Mouse (Mus musculus) cerebellum, postnatal 14 days (tissue): ENCODE data around the gene Plac1.
A peak's percentile ranks its signal among the peaks of the same experiment; 100 is the strongest.

Source experiments
- DNase-seq, 2 experiments: peaks; one replicate each; pipeline ENCODE4 v3.0.0; 2021; ENCODE audit warnings: mixed read lengths in 2 of 2

Gene Plac1

GRCm38 (mm10) chrX:53240011-53240410 lies at the start of gene Plac1:
Gene Plac1 (minus strand): TSS chrX:53240111.
- no peak for DNase-seq

- DNase-seq, result no peak
These were observed 48.0 kb upstream of the Plac1 start for GRCm38 (mm10) chrX:53287924-53288323.

GRCm38 (mm10) chrX:53273124-53273523 lies 33.2 kb upstream of the Plac1 start, which contains the start of gene Fam122c:
Gene Fam122c (plus strand): TSS chrX:53273424.
- no peak for DNase-seq

GRCm38 (mm10) chrX:53271628-53272027 lies 31.7 kb upstream of the Plac1 start:
- peak in 1 of 2 experiments; percentile 30 for DNase-seq

- DNase-seq, result peak in 1 of 2 experiments; percentile 6
These were observed 30.1 kb upstream of the Plac1 start for GRCm38 (mm10) chrX:53270063-53270432.

GRCm38 (mm10) chrX:53269289-53270062 lies 29.6 kb upstream of the Plac1 start, which contains the start of gene Fam122b:
Gene Fam122b (minus strand): TSS chrX:53269805.
- peak; percentile 91 to 94 for DNase-seq

- DNase-seq, result peak; percentile 24 to 28
These were observed 28.9 kb upstream of the Plac1 start for GRCm38 (mm10) chrX:53268856-53269255.

GRCm38 (mm10) chrX:53266186-53266585 lies 26.3 kb upstream of the Plac1 start:
- no peak for DNase-seq

- DNase-seq, result no peak
These were observed 15.3 kb upstream of the Plac1 start for GRCm38 (mm10) chrX:53255195-53255594.

- no peak for DNase-seq
These were observed 1.9 kb downstream of the Plac1 start for GRCm38 (mm10) chrX:53237971-53238370.

- no peak for DNase-seq
These were observed 3.5 kb downstream of the Plac1 start for GRCm38 (mm10) chrX:53236404-53236803.

- no peak for DNase-seq
These were observed 6.2 kb downstream of the Plac1 start for GRCm38 (mm10) chrX:53233689-53234088.

- DNase-seq, result peak; percentile 39 to 61
These were observed 7.9 kb downstream of the Plac1 start for GRCm38 (mm10) chrX:53231965-53232364.

GRCm38 (mm10) chrX:53224353-53224944 lies 15.5 kb downstream of the Plac1 start:
- DNase-seq, result no peak

GRCm38 (mm10) chrX:53220855-53221254 lies 19.1 kb downstream of the Plac1 start:
- peak; percentile 44 to 58 for DNase-seq

GRCm38 (mm10) chrX:53214557-53215229 lies 25.2 kb downstream of the Plac1 start:
- peak; percentile 54 to 64 for DNase-seq

GRCm38 (mm10) chrX:53213838-53214237 lies 26.1 kb downstream of the Plac1 start:
- DNase-seq, result peak in 1 of 2 experiments; percentile 27

GRCm38 (mm10) chrX:53212485-53212884 lies 27.4 kb downstream of the Plac1 start:
- no peak for DNase-seq

- peak in 1 of 2 experiments; percentile 10 for DNase-seq
These were observed 28.0 kb downstream of the Plac1 start for GRCm38 (mm10) chrX:53211756-53212483.

GRCm38 (mm10) chrX:53209431-53209830 lies 30.5 kb downstream of the Plac1 start:
- no peak for DNase-seq

- no peak for DNase-seq
These were observed 35.1 kb downstream of the Plac1 start for GRCm38 (mm10) chrX:53204690-53205311.

- no peak for DNase-seq
These were observed 38.3 kb downstream of the Plac1 start for GRCm38 (mm10) chrX:53201616-53202015.
